Comparison of ENCODE assay signal across 10 mouse cellular contexts in the genomic region with DNA sequence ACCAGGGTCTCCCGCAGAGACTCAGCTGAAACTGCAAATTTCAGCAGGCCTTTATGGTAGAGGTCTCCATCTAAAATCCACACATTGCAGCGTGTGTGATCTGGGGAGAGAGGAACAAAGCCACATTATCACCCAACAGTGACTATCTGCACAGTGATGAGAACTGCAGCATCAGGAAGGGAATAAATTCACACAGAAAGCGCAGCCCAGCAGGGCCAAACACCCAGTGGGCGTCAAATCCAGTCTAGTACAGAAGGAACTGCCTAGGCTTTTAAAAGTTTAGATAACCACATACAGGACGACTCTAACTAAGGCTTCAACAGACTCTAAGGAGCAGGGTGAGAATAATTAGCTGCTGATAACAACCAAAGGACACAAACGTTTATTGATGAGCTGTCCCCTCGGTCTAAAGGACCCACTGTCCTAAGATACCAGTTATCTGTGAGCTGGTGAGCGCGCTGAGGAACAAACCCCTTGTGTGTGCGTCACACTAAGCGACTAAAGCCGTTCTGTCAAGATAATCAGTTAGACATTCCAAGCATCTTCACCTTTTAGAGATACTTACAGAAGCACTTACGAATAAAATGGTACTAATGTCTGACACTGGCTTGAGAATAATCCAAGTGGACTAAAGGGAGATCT.
"Had no signal": no experiment of that assay in that cellular context is flagged by ENCODE, and none has a peak within 500 bp of the region (broad histone marks: within the 10 kb centered on the region; RNA-seq: fewer than 3 reads in every experiment).

No protein-coding gene starts in this region.

- H3K27ac ChIP-seq: limb, embryonic 10.5 days; liver, embryonic 15.5 days had no signal

- H3K4me3 ChIP-seq: limb, embryonic 10.5 days; liver, embryonic 15.5 days had no signal

- H3K27me3 ChIP-seq: liver, embryonic 15.5 days had no signal

- DNase-seq: kidney, adult 2 months; kidney, postnatal 25 days; layer of hippocampus, adult 9-11 months; lung, adult 2 months; lung, postnatal 36 days; right cerebral cortex, postnatal 25 days; thymus, adult 2 months; thymus, postnatal 25 days had no signal
